Mouse (Mus musculus): ENCODE data around the gene Jade3.
A peak's percentile ranks its signal among the peaks of the same experiment; 100 is the strongest.

GRCm38 (mm10) chrX:20404068-20404467 lies 21.4 kb upstream of the Jade3 start:
- peak; percentile 24; the same call in 1 of the 2 replicates for TF ChIP-seq CTCF (IDR thresholded peaks at IDR 0.05; ENCODE audit: borderline replicate concordance, extremely low read depth, insufficient read depth, insufficient read length)
- no peak for TF ChIP-seq POLR2A (IDR thresholded peaks at IDR 0.05; ENCODE audit: borderline replicate concordance, extremely low read depth, insufficient read depth, insufficient read length, poor library complexity, severe bottlenecking)

All from brain, embryonic 14.5 days (tissue).